Mouse (Mus musculus) embryo, embryonic 10.5 days (tissue): Measurements from ENCODE around the gene Sgtb.

ENCODE experiments used
- DNase-seq: peaks from one replicate; pipeline ENCODE4 v3.0.0-alpha.2; 2015; ENCODE audit warnings: low spot score

Gene Sgtb

DNA sequence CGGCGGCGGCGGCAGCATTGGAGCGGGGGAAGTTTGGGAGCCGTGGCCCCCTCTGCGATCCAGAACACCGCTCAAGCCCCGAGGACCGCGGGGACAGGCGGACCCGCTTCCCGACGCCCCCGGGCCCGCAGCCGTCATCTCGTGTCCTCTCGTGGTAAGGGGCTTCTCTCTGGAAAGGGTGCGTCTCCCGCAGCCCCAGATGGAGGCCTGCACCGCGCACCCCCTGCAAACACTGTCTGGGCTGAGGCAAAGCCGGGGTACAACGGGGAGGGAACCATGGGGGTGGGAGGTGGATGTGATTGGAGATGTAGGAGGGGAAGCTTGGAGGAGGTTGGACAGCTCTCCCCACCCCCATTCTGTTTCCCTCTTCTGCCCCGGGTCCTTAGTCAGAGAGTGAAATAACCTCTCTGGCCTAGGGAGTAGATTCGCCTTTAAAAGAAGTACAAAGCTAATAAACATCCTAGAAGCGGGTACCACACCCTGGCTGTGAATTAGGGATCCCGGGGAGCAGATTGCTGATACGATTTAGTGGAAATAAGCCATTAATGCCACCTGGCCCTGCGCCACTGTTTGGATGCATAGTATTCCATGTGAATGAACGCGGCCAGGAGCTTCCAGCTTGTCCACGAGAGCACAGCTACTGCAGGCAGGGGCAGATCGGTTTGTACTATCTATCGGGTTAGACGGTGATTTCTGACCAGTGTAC is 428 bp downstream of the Sgtb start:
- peak; percentile 57 for DNase-seq

DNA sequence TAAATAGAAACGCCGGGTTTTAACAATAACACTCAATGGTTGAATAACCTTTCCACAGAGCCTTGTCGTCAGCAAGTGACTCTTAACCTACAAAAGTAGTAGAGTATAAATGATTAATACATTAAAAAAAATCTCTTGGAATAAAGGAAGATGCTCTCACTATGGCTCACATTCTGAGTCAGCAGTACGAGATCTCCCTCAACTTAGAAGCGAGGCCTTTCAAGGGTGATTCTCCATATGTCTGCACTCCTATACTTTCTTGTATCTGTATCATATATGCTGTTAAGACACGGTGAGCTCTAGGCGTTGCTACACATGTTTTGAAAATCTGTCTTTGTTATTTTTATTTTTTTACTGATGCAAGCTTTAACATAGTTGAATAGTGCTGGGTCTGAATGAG is 985 bp downstream of the Sgtb start:
- no peak for DNase-seq

DNA sequence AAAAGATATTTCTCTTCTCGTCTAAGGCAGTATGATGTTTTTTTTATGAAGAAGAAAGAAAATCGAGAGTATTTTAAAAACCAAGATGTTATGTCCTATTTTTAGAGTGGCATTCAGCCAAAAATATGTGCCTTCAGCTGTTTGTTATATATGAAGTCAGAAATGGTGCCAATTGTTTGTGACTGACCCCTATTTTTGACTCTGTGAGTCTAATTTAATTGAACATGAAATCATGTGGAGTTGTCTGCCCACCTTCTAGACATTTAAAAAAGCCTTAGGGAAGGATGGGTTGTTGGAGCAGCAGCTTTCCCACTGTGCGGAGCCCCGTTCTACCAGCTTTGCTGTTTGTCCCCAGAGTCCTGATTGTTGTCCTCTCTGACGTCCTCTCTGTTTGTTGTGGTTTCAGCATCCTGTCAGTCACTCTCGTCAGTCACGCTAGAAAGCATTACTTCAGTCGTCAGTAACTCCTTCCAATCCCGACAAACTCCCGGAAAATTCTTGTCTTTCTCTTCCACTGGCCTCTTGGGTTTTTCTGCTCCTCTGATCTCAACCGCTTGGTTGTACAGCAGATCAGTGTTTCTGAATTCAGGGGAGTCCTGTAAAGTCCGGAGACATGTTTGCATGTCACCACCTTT is 2.8 kb downstream of the Sgtb start:
- DNase-seq: no peak

DNA sequence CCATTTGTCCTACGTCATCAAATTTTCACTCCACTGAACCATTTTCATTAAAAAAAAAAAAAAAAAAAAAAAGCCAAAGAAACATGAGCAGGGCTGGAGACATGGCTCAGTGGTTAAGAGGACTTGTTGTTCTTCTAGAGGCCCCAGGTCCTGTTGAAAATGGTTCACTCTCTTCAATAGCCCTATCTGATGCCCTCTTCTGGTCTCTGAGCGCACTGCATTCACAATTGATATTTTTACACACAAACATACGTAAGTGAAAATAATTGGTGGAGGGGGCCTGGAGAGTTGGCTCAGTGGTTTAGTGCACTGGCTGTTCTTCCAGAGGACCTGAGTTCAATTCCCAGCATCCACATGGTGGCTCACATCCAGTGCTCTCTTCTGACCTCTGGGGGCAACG is 4.2 kb downstream of the Sgtb start:
- DNase-seq: no peak

DNA sequence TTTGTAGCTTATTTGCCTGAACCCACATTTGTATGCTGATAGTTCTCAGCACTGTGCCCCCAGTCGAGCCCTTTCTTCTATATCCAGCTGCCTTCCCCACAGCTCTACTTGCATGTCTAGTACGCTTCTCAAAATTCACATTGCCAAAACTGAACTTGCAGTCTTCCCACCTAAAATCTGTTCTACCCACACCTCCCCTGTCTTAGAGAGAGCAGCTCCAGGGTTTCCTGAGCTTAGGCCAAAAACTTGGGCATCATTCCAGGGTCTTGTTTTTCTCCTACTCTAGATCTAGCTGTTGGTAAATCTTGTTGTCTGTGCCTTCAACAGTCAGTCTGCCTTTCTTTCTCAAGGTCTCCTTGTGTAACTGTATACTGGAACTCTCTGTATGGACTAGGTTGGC is 5.3 kb downstream of the Sgtb start:
- DNase-seq: no peak

DNA sequence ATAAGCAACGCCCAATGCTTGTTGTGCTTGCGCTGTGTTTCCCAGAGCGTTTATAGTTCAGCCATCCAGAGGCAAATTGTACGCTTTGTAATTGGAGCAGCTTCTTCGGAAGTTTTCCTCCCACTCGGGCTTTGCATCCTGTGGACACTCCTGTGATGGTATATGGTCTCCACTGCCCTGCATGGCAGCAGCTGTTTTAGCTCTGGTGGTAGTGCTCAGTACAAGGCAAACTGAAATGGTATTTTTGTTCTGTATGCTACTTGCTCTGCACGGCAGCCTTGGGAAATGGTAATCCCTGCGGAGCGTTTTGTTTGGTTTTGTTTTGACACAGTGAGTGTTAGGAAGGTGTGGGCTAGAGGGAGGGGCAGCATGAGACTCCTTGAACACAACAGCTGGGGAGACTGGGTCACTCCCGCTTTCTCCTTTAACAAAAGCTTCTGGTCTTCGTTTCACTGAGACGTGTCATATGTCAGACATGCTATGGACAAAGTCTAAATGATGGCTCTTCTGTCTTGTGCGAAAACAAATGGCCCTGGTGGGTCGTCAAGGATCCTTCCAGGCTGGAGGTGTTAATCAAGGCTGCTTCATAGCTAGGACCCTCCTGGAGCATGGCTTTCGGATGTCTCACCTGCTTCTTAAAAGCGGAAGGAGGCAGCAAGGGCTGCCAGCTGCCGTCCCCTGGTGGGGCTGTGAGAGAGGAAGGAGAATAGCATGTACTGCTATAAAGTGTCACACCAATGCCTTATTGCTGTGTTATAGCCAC is 12.7 kb downstream of the Sgtb start:
- DNase-seq: no peak

DNA sequence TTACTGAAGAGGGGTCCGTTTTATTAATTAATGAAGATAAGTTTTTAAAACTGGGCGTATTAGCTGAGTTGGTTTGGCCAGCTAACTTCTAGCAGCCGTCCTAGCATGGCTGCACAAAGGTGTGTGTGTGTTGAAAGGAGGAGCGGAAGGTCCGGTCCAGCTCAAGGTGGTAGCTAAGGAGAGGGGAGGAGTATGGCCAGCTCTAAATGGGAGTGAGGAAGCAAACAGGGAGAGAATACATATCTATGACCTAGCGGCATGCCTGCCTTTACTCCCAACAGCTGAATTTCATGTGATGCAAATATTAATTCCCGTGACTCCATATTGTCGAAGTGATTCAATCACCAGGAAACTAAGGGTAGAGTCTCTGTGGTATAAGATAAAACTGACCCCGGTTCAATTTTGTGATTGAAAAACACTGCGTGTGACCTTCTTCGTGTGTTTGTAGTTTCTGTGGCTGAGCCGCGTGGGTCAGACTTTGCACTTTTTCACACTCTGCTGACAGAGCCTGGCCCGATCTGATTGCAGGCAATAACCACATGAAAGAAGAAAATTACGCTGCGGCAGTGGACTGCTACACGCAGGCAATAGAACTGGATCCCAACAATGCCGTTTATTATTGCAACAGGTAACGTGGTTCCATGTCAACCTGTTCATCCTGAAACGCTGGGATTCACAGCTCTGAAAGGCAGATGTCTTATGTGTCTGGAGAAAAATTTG is 14.3 kb downstream of the Sgtb start:
- DNase-seq: no peak

DNA sequence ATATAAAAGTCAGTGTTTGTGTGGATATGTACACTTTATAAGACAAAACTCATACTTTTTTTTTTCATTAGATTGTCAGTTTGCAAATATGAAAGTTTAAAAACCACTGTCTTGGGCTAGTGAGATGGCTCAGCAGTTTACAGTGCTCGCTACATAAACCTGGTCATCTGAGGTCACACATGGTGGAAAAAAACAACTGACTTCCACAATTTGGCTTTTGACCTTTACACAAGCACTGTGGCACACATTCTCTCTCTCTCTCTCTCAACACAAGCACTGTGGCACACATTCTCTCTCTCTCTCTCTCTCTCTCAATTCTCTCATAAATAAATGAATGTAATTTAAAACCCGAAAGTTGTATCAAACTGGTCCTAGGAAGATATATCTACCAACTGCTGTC is 23.0 kb downstream of the Sgtb start:
- DNase-seq: no peak

DNA sequence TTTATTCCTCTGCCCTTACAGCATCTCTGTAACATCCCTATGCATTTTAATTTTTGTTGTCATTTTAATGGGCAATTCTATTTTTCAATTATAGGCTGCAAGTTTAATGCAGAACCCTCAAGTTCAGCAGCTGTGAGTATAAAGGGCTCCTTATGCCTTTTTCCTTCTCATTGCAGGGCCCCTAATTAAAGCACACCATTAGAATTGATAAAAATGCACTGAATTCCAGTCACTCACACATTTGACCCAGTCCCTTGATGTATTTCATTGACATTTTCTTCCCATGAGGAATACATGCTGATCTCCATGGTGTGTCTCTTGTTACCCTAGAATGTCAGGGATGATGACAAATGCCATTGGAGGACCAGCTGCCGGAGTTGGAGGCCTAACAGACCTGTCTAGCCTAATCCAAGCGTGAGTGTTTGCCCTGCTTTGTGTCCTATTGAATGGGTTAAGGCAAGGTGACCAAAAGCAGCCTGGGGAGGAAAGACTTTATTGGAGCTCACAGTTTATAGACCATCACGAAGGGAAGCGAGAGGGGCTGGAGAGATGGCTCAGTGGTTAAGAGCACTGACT is 25.1 kb downstream of the Sgtb start:
- DNase-seq: no peak

DNA sequence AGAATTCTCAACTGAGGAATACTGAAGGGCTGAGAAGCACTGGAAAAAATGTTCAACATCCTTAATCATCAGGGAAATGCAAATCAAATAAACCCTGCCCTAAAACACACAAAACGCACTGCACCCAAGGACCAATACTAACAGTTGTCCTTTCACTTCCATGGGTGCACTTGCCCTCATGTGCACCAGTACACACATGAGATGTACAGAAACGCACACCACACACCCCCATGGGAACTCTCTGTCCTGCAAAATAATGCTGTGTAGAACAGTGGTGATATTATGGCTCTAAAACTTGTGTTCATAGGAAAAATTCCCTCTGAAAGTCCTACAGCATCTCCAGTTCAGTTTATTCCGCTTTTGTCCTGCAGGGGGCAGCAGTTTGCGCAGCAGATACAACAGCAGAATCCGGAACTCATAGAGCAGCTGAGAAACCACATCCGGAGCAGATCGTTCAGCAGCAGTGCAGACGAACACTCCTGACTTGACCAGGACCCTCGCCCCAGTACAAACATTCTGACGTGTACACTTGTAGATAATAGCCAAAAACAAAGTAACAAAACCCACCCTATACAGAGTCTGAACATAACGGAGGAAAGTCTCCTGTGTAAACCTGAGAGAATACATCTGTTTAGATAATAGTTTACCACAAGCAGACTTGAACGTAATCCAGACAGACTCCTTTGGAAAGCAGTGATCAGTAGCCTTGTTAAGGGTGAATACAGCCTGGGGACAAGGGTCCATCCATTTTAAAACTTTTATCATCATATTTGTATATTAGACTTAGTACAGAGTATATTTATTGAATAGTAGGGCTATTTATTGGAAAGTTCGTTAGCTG is 30.0 kb downstream of the Sgtb start:
- peak; percentile 84 for DNase-seq

DNA sequence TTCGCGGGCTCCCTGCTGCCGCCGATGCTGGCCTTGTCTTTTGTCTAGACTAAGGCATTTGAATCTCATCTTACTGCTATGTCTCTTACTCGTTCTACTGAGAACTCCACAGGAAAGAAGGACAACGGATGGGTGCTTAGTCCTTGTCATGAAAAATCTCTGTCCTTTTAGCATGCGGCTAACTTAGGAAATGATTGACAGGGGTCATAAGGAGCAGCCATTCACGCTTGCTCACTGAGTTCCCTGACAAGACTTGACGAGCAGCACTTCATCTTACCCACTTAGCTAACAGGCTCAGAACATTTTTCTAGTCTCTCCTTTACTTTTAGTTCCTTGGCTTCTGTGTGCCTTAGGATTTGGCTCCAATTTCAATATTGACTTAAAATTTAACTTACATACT is 35.3 kb downstream of the Sgtb start:
- DNase-seq: no peak

DNA sequence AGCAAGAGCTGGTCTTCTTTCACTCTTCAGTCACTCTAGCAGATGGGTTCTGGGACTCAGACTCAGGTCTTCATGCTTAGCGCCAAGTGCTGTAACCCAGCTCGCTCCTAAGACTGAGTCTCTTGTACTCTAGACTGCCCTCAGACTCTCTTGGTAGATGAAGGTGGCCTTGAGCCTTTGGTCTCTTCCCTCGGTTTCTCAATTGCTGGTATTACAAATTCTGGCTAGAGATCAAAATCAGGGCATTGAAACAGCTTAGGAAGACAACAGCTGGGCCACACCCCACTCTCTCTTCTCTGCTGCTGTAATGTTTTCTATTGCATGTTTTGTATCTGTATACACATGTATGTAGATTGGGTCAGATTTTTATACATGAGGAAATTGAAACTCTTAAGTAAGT is 36.1 kb downstream of the Sgtb start:
- no peak for DNase-seq

DNA sequence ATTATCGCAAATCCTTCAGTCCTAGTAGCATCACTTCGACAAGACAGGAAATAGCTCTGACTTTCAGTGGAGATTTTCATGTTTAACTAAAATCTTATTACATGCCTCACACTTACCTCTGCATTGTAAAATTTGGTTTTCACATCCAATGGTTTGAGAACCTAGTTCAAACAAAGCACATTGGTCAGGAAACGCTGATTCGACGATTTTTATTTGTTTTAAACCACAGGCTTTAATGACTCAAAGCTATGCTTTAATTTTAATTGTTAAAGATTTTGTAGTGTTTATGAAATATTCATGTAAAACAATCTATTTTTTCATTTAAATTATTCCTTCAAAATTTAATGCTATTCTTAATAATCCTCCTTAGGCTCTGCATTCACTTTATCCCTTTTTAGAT is 44.6 kb downstream of the Sgtb start:
- DNase-seq: no peak

DNA sequence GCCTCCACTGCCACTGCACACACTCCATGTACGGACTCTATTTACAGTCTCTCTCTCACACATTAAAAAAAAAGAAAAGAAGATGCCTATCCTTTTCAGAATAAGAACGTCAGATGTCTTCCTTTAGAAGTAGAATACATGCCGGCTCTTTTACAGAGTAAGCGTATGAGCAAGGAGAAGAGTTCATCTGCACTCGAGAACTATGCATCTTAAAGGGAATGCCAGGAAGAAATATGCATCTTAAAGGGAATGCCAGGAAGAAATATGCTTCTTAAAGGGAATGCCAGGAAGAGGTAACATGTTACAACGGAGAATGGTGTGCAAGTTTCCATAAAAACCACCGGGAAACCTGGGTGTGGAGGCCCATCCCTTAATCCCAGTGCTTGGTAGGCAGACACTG is 45.6 kb downstream of the Sgtb start:
- DNase-seq: no peak

DNA sequence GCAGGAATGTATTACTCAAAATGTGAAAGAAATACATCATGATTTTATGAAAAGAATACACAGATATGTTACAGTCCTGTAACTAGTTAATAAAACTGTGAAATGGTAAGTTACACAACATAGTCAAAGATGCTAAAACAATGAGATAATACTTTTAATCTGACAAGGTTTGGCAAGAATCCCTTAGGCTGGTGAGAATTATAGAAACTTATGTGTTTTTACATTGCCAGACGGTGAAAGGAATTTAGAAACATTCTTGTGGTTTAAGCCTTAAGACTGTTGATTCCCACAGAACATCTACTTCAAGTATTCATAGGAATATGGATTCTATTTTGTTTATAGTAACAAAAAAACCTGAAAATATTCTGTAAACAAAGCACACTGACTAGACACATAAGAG is 46.1 kb downstream of the Sgtb start:
- no peak for DNase-seq

DNA sequence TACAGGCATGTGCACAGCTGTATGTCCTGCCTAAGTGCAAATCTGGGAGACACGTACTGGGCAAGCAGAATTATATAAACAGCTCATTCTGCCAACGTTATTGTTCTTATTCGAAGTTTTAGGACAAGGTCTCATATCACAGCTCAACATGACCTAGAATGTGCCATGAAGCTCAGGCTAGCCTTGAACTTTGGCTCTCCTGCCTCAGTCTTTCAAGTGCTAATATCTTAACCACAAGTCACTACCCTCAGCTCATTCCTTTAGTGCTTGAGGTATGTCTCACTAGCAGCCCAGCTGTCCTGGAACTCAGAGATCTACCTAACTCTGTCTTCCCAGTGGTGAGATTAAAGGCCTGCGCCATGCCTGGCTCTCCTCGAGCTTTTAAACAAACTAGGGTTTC is 62.2 kb downstream of the Sgtb start:
- DNase-seq: no peak

DNA sequence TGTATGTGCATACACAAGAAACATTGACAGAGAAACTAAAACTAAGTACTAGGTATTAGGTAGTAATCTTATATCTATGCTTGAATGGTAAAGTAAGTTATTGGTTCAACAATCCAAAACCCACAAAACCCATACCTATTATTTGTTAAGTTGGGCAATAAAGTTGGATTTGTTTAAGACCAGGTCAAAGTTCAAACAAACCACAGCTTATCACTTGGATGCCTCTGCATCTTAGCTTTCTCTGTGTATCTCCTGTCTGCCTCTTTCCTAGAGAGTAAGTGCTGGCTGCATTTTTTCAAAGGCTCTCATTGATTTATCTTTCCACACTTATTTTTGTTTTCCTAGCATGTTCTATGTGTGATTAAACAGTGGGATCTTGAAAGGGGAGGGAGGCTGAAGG is 63.0 kb downstream of the Sgtb start:
- DNase-seq: no peak

DNA sequence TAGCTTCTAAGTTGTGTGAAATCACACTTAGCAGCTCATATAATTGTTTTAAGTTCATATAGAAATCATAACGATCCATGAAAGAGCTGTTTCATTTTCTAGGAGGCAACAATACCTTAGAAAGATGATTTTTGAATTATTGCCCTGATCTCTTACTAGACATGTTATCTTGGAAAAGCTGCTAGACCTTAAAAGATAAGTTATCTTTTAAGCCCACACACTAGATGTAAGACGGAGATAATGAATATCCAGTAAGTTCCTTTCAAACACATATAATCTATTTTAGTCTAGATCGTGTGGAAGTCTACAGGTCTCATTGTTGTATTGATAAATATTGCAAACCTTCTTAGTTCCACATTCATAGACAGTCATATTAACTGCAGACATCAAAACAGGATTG is 67.3 kb downstream of the Sgtb start:
- DNase-seq: no peak

DNA sequence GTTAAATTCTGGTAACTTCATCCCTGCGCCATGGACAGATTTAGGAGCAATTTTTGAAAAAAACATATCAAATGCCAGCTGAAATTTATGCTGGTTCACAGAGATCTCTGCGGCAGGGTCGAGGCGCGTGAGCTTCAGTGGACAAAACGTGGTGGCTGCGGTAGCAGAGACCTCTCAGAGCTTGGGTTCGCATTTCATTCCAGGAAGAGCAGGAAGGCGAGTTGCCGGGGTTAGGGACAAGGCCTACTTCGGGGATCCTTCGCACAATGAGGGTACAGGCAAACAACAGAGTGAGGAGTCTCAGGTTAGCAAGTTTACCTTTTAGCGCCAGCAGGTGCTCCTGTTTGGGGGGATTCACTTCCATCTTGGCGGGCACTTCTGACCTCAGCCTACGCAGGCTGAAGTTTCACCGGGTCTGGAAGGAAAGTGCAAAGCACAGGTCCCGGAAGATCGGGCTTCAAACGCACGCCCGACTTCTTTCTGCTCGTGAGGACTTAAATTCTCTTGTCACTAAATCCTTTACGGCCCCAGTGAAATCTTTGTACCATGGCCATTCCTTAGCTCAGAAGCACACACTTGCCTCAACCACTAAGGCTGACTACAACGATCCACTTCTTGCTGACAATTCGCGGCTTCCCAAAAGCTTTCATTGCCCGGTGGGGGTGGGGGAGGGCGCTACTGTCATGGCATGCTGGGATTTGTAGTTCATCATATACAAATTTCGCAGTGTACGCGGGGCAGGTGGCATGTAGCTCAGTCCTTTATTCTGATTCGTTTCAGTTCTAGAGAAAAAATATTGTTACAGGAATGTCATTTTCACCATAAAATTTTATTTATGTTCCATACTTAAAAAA is 68.5 kb downstream of the Sgtb start, which contains the start of gene Trappc13:
Gene Trappc13 (minus strand): TSS at position 674 of the 854 bp plus-strand sequence.
- peak; percentile 95 for DNase-seq

DNA sequence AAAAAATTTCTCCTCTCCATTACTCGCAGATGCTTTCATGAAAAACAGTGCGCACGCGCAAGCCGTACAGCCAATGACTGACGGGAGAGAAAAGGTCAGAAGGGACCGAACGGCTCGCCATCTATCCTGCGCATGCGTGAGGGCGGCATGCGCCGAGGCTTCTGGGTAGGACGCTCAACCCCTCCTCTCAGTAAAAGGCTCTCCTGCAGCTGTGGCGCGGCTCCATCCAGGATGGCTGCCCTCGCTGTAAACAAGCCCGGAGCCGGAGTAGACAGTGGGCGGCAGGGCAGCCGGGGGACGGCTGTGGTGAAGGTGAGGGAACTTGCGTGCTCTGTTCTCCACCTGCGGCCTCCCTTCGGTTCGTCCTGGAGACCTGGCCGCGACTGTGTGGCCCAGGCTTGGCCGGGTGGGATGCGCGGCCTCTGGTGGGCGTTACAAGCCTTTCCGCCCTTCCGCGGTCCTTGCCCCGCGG is 69.1 kb downstream of the Sgtb start, which contains the start of gene Trim23:
Gene Trim23 (plus strand): TSS at position 148 of the 472 bp plus-strand sequence.
- peak; percentile 100 for DNase-seq
